Mouse (Mus musculus): ENCODE data around the gene Gm17490.

DNA sequence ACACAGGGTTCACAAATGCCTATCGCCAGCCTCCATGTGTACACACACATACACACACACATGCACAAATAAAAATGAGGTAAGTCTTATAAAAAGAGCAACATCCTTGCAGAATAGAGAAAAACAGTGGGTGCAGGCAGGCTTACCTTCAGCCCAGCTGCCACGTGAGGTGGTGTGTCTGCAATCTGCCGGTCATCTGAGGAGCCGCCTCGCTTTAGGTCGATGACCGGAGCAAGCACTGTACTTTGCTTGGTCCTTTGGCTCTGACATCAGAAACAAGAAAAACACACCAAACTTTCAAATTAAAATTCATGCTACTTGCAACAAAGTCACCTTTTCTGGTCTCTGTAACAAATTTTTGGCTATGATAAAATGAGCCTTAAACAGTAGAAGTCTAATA lies 28.2 kb downstream of the Gm17490 start:
- TF ChIP-seq CTCF (IDR thresholded peaks at IDR 0.05; ENCODE audit: insufficient read depth, low read length), result no peak
- TF ChIP-seq POLR2A (IDR thresholded peaks at IDR 0.05; ENCODE audit: borderline replicate concordance, extremely low read depth, low read depth, low read length), result no peak
